Mouse (Mus musculus): ENCODE results near the gene Ppcdc.

GRCm38 (mm10) chr9:57485774-57486173, 45.9 kb upstream of the Ppcdc start:
- TF ChIP-seq CTCF (IDR thresholded peaks at IDR 0.05; ENCODE audit: low read depth) (peak; percentile 99), EP300 (IDR thresholded peaks at IDR 0.05; ENCODE audit: low read depth) (no peak)
